Mouse (Mus musculus) liver (tissue): Measurements from ENCODE around the gene Ahnak.
A peak's percentile ranks its signal among the peaks of the same experiment; 100 is the strongest.
"Not testable (repeated sequence)": the region's sequence is repeated elsewhere in the genome, so short reads cannot be mapped to it uniquely, and the experiment has no call there.

Experiments used
- DNase-seq: peaks from one replicate; pipeline ENCODE4 v3.0.0-alpha.2; 2020; ENCODE audit warnings: mixed read lengths

The Ahnak gene

DNA sequence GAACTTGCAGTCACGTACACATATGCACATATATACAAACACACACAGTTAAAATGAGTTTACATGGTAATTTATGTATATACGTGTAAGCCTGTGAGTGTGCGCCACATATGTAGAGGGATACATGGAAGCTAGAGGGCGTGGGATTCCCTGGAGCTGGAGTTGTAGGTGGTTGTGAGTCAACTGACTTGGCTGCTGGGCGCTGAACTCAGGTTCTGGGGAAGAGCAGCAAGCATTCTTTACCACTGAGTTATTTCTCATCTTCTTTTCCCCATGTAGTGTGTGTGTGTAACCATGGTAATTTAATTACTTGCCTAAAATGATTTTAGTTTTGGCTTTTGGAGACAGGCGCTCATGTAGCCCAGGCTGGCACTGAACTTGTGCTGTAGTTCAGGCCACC lies 7.5 kb downstream of the Ahnak start:
- no peak for DNase-seq

GRCm38 (mm10) chr19:8997546-8997945 lies 8.5 kb downstream of the Ahnak start:
- peak; percentile 78 for DNase-seq

DNA sequence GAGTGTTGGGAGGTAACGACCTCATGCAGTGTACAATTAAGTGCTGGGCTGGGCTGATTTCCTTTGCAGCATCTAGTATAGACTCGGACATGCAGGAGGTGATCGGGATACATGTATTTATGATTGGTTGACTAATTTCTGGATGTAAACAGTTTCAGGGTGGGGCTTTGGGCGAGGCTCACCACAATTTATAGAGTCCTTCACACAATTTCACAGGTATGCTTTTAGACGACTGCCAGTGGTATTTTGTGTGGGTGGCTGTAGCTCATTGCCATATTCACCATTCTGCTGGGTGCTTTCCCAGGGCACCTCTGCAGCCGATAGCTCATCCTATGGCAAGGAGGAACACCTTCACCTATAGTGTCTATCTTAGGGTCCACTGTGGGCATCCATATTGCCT lies 9.5 kb downstream of the Ahnak start:
- no peak for DNase-seq

GRCm38 (mm10) chr19:8999223-8999622 lies 10.1 kb downstream of the Ahnak start:
- DNase-seq = no peak

GRCm38 (mm10) chr19:9006915-9007314 lies 17.8 kb downstream of the Ahnak start:
- not testable (repeated sequence) for DNase-seq

DNA sequence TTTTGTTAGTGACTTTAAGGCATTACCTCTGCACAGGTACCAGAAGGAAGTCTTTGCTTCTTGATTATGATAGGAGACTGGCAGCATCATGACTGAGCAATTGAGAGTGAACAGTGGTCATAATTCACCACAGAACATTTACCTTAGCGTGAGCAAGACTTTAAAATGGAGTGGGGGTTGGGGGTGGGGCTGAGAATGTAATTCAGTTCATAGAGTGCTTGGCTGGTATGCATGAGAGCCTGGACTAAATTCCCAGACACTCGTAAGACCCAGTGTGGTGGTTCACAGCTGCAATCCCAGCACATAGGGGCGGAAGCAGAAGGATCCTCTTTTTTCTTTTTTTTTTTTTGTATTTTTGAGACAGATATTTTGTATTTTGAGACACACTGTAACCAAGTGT lies 30.2 kb downstream of the Ahnak start:
- no peak for DNase-seq

DNA sequence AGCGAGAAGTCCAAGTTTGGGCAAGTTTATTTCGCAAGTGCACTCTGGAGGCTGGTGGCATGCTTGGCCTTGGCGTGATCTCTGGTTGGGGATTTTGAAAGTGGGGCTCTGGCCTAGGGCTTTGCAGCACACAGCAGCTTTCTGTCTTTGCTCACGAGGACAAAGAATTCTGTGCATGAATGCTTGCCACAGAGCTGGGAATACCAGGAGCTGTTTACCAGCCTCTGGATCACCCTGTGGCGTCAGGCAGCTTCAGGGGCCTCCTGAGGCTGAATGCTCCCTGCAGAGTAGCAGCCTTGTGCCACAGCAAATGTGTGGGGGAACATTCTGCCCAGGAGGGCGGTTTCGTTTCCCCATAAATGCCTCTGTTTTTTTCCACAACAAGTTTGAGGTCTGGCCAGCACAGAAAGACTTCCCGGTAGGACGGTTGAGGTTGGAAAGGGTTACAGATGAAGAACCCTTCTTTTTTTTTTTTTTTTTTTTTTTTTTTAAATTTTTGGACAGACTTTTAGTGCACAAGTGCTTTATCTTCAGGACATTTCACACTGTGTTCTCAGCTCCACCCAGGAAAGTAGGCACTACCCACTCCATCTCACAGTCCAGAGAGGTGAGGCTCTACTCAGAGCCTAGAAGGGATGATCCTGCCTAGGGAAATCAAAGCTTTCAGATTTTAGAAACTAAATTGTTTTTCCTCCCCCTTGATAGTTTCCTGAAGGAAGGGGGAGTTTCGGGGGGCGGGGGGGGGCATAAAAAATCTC lies 34.1 kb downstream of the Ahnak start:
- DNase-seq = peak; percentile 16

DNA sequence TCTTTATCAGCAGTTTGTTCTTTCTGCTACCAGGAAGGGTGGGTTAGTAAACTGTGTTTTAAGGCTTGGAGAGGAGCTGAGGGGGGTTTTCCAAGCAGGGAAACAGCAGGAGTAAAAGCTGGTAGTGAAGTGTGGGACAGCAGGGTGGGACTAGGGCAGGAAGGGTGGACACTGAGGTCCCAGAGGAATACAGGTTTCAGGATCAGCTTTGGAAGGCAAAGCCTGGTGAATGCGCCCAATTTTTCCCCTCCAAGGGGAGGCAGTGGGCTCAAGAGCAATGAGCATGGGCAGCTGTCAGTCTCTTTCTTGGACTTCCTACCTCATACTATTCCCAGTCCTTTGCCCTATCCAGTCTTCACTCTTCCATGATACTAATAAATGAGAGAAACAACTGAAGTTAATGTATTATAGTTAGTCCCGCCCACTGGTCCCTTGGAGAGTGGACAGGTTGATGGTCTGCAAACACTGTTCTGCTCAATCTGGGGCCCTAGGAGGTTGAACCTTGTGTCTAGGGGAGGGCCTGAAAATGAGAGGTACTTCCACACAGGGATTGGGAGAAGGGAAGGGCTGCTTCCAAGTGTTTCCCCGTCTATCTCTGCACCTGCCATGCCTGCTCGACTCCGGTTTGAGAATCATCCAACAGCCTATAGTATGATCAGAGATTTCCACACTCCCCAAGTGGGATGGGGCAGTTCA lies 36.6 kb downstream of the Ahnak start:
- no peak for DNase-seq

- no peak for DNase-seq
Observed at GRCm38 (mm10) chr19:9026634-9027033, 37.5 kb downstream of the Ahnak start.

GRCm38 (mm10) chr19:9027795-9028194 lies 38.7 kb downstream of the Ahnak start:
- no peak for DNase-seq

GRCm38 (mm10) chr19:9028375-9028774 lies 39.3 kb downstream of the Ahnak start:
- no peak for DNase-seq

GRCm38 (mm10) chr19:9029640-9030262 lies 40.7 kb downstream of the Ahnak start:
- no peak for DNase-seq

DNA sequence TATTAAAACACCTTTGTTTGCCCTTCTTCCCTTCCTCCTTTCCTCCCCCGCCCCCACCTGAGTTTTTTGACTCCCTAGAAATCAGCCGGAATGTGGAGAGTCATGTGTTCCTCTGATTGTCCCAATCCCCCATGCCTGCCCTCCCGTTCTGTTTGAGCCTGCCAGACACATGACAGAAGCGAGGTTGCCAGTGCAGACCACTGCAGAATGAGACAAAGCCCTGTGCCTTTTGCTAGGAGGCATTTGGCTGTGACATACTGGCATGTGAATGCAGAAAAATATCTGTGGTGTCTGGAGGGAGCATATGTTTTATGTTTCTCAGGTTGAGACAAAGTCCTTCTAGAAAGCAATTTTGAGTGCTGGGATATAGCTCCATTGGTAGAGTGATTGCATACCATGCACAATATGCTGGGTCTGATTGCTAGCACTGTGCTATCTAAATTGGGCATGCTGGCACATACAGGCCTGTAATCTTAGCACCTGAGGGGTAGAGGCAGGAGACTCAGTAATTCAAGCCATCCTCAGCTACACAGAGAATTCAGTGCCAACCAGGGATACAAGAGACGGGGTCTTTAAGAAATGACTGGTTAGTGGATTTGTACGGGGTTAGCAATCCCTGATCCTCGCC lies 43.5 kb downstream of the Ahnak start:
- no peak for DNase-seq

DNA sequence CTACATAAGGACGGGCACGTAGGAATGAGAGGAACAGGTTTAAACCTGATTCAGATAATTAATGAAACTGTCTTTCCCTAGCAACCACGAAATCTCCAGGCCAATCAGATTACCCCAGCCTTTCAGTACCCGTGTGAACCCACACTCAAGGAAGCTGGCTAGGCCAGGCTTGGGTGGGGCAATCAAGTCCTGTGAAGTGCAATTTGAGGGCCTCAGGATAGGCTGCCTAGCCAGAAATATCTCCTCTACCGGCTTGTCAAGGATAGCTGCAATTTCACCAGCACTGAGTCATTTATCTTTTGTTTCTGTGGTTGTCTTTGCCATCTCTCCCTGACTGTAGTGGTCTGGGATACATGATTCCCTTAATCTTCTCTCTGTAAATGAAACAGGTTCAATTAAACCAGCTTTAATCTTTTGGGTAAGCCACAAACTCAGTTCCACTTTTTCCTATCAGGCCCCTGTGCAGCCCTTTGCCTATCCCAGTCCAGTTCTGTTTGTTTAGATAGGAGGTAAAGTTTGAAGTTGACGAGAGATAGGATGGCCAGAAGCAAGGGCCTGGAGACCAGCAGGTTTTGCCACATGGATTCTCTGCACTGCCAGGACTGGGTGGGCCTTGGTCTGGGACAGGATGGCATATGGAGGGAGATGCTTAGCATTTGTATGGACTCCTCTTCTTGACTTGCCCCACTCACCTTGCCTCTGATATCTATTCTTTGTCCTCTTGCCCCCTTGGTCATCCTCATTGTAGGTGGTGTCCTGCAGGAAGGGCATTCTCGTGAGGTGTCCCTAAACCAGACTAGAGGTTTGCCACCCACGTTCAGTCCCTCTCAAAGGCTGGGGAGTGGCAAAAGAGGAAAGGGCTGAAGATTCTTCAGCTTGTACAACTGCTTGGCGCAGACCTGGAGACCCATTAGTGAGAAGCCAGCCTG lies 44.6 kb downstream of the Ahnak start:
- peak; percentile 47 for DNase-seq

DNA sequence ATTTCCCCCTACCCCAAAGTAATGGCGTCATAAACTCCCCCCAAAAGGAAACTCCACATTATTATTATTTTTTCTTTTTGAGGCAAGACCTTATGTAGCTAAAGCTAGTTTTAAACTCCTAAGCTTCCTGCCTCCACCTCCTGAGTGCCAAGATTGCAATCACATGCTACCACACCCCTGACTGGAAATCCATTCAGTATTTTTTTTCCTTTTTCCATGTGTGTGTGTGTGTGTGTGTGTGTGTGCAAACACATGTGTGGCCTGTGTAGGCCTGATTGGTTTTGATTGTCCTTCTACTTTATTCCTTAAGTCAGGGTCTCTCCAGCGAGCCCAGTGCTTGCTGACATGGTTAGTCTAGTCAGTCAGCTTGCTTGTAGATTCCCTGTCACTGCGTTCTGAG lies 45.4 kb downstream of the Ahnak start:
- no peak for DNase-seq

DNA sequence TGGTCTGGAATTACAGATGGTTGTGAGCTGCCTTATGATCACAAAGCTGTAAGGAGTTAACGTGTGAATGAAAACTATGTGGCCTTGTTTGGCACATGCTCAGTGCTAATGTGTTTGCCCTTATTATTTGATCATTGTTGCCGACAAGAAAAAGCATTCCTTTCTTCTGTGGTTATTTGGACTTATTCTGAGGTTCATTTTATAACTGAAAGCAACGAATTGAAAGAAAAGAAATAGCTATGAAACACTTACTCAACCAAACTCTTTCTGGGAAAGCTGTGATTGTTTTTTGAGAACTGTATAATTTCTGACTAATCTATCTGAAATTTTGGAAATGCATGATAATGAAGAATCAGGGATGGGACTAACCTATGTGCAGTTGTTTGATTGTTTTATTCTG lies 46.0 kb downstream of the Ahnak start:
- no peak for DNase-seq

GRCm38 (mm10) chr19:9038136-9038535 lies 49.1 kb downstream of the Ahnak start:
- DNase-seq = no peak

DNA sequence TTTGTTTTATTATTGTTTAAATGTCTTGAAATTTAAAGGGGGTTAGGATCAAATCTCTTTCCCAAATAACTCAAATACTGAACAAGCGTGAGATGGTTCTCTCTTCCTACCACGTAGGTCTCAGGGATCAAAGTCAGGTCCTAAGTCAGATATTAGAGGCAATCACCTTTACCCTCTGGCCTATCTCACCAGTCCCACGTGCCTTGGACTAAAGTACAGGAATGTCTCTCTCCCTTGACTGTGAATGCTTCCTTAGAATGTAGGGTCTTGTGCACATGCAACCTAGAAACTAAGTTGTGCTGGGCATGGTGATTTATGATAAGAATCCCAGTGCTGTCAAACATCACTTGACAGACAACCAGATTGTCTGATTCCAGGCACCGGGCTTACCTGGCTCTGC lies 50.2 kb downstream of the Ahnak start:
- DNase-seq = no peak

DNA sequence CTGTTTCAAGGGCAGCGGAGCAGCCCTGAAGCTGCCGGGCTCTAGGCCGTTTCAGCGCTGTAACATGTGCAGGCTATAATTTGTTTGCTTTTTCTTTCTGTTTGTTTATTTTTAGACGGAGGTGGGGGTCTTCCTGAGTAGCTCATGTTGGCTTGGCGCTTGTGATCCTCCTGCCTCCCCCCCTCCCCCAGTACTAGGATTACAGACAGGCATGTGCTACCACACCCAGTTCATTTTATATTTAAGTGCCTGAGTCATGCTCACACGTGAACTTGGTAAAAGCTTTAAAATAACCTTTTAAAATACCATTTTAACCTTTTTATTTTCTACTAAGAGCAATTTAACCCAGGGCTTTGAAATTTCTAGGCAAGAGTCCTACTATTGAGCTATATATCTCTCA lies 50.8 kb downstream of the Ahnak start:
- DNase-seq = no peak

DNA sequence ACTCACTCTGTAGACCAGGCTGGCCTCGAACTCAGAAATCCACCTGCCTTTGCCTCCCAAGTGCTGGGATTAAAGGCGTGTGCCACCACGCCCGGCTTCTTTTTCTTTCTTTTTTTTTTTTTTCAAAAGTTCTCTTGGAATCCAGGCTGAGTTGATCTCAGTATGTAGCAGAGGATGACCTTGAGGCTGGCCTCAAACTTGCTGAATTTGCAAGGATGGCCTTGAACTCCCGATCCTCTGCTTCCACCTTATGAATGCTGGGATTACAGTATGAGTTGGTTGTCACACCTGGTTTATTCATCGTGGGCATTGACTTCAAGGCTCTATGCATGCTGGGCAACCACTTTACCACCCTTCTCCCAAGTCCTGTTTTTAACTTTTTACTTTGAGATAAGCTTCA lies 51.6 kb downstream of the Ahnak start:
- no peak for DNase-seq

DNA sequence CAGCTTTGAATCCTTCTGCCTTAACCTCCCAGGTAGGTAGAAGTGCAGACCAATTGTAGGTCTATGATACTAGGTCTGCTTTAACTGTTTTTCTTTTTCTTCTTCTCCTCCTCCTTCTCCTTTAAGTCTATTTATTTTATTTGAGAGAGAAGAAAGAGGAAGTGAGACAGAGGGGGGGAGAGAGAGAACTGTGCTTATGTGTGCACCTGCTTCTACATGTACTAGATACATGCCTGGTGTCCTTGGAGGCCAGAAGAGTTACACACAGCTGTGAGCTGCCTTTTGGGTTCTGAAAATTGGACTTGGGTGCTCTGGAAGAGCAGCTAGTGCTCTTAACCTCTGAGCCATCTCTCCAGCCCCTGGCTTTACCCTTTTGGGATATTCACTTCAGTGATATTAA lies 52.0 kb downstream of the Ahnak start:
- DNase-seq = no peak

- no peak for DNase-seq
Observed at GRCm38 (mm10) chr19:9043123-9043522, 54.0 kb downstream of the Ahnak start.

DNA sequence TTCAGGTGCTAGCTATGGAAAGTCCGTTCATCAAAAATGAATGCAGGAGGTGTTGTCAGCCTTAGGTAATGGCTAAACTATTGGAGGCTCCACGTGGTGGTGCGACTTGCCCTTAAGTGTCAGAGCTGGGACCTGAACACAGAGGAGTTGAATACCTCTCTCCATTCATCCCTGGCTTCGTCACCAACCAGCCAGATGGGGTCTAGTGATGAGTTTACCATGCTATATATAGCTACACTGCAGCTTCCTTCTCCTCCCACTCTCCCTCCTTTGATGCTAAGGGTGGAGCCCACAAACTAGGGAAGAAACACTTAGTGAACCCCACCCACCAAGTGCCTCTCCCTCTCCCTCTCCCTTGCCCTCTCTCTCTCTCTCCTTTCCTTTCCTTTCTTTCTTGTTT lies 55.2 kb downstream of the Ahnak start:
- DNase-seq = peak; percentile 44
